Mouse (Mus musculus) kidney, adult 8-10 months (tissue): Measurements from ENCODE around the gene Ptcd2.

ENCODE experiments used
- DNase-seq, 2 experiments: peaks; one replicate each; pipeline ENCODE4 v3.0.0; 2022

Ptcd2 gene

GRCm38 (mm10) chr13:99303846-99304245 is 40.7 kb downstream of the Ptcd2 start:
- DNase-seq, result no peak

- DNase-seq, result no peak
Measured at GRCm38 (mm10) chr13:99299921-99300320, 44.6 kb downstream of the Ptcd2 start.

- no peak for DNase-seq
Measured at GRCm38 (mm10) chr13:99294176-99294575, 50.3 kb downstream of the Ptcd2 start.

- DNase-seq, result no peak
Measured at GRCm38 (mm10) chr13:99290766-99291165, 53.7 kb downstream of the Ptcd2 start.

GRCm38 (mm10) chr13:99287786-99288185 is 56.7 kb downstream of the Ptcd2 start:
- DNase-seq, result no peak

- no peak for DNase-seq
Measured at GRCm38 (mm10) chr13:99287207-99287606, 57.3 kb downstream of the Ptcd2 start.

- no peak for DNase-seq
Measured at GRCm38 (mm10) chr13:99285241-99285640, 59.3 kb downstream of the Ptcd2 start.

- no peak for DNase-seq
Measured at GRCm38 (mm10) chr13:99284400-99285160, 59.9 kb downstream of the Ptcd2 start.

- DNase-seq, result no peak
Measured at GRCm38 (mm10) chr13:99283916-99284315, 60.6 kb downstream of the Ptcd2 start.

- no peak for DNase-seq
Measured at GRCm38 (mm10) chr13:99282961-99283360, 61.5 kb downstream of the Ptcd2 start.

GRCm38 (mm10) chr13:99279351-99279750 is 65.2 kb downstream of the Ptcd2 start:
- no peak for DNase-seq

GRCm38 (mm10) chr13:99278511-99278910 is 66.0 kb downstream of the Ptcd2 start:
- DNase-seq, result no peak

- no peak for DNase-seq
Measured at GRCm38 (mm10) chr13:99277521-99277920, 67.0 kb downstream of the Ptcd2 start.

- no peak for DNase-seq
Measured at GRCm38 (mm10) chr13:99272046-99272445, 72.5 kb downstream of the Ptcd2 start.
